Mouse (Mus musculus): ENCODE measurements around the gene Traf5.

Traf5 gene

DNA sequence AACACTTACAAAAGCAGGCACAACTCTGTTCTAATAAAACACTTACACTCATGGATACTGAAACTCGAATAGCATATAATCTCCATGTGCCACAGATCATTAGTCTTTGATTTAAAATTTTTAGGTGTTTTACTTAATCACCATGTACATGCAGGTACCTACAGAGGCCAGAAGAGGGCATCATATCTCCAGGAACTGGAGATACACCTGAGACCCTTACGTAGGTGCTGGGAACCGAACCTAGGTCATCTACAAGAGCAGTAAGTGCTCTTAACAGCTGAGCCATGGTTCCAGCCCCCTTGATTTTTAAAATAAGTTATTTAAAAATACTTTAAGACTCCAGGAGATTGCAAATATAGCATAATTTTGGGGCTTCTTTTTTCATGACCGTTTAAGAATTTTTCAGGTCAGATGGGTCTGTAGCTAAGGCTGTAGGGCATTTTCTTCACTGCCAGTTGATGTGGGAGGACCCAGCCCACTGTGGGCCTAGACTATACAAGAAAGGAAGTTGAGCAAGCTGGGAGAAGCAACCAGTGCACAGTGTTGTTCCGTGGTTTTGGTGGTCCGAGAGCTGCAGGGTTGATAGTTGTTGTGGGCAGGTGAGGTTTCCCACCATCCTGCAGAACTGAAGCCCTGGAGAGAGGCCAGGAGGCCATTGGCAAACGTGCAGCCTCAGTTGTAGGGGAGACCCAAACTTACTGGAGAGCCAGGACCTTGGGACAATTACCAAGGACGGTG is 29.0 kb downstream of the Traf5 start:
- peak; percentile 12 for DNase-seq (ENCODE audit: low read depth, low spot score)

DNA sequence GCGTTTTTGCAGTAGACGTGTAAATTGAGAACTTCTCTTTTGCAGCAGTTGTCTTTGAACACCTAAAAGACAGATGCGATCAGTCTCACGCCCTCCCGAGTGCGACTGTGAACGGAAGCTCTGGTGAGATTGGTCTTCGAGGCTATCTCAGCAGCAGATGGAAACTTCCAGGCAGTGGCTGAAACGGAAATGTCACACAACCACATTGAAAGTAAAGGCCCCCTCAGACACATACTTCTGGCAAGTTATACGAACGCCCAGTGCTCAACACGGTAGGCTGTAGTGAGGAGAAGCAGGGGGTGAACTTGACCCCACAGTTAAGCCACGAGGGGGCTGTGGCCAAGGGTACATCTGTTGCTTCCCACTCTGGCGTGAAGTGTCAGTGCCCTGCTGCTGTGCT is 29.7 kb downstream of the Traf5 start:
- DNase-seq (ENCODE audit: low read depth, low spot score) = no peak

DNA sequence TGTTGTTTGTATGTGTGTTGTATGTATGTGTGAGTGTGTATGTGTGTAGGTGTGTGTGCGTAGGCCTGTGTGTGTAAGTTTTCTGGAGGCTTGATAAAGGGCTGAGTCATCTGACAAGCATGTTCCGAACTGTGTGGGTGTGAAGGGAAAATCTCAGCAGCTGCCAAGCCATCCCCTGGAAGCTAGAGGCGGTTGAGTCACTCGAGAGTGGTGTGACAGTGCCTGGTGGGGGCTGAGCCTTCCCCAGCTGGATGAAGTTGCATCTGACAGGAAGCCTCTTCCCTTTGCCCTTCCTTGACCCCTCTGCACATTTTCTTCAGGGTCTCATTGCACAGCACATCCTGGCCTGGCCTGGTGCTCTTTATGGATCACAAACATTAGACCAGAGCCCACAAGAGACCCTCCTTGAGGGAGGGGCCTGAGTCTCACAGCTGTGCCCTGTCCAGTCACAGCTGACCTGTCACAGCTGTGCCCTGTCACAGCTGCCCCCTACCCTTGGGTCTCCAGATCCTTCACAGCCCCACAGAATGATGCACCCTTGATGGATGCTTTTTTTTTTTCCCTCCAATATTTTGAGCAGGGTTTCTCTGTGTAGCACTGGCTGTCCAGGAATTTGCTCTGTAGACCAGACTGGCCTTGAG is 30.6 kb downstream of the Traf5 start:
- DNase-seq (ENCODE audit: low read depth, low spot score) = no peak

DNA sequence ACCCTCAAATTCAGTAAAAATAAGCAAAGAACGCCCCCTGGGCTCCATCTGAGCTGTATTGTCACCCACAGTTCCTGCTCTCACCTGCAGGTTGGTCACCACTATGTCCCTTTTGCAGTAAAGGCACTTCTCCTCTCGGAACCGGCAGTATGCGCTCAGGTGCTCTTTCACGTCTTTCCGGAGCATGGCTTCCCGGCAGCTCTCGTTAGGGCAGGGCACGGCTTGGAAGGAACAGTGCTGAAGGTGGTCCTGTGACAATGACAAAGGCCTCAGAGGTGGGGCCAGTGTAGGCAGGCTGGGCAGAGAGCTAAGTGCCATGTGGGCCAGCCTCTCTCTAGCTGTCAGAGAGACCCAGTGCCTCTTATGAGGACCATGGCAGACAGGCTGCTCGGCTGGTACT is 33.4 kb downstream of the Traf5 start:
- DNase-seq (ENCODE audit: low read depth, low spot score) = peak; percentile 10

DNA sequence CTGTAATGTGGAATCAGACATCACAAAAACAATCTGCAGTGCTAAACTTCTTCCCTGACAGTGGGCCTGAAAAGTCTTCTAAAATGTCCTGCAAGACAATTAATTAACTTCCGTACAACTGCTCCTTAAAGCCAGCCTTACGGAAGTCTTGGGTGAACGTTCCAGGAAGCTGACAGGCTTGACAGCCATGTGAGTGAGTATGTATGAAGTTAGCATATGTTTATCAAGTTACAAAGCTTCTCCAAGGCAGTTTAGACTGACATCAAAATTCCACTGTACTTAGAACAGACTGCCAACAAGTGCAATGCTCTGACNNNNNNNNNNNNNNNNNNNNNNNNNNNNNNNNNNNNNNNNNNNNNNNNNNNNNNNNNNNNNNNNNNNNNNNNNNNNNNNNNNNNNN is 38.6 kb downstream of the Traf5 start:
- DNase-seq (ENCODE audit: low read depth, low spot score) = no peak

DNA sequence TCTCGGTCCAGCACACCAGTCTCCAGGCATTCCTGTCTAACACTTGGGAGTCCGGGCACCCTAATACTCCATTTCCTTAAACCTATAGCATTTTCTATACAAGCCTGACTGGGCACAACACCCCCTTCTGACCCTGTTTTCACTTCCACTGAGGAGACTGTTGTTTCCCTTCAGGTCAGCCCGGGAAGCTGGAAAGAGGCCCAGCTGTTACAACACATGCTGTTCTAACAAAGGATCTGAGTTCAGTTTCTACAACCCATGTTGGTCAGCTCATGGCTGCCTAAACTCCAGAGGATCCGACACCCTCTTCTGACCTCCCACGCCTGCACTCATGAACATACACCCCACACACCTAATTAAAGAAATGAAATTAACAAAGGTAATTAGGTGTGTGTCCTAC is 39.4 kb downstream of the Traf5 start:
- no peak for DNase-seq (ENCODE audit: low read depth, low spot score)

DNA sequence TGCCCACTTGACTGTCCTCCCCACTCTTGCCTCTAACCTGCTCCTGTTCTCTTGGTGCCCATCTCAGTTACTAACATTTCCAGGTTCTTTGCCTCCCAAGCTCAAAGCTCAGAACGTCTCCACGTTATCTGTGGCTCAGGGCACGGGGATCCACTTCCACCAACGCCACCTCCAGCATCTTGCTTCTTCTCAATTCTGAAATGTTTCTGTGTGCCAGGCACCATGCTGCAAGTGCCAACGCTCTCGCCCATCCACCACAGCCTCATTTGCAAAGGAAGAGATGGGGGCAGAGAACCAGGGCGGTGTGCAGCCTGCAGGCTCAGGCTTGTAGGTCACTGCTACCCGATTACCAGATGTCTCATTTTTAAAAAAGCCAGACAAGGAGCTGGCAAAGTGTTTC is 39.9 kb downstream of the Traf5 start:
- DNase-seq (ENCODE audit: low read depth, low spot score) = no peak

DNA sequence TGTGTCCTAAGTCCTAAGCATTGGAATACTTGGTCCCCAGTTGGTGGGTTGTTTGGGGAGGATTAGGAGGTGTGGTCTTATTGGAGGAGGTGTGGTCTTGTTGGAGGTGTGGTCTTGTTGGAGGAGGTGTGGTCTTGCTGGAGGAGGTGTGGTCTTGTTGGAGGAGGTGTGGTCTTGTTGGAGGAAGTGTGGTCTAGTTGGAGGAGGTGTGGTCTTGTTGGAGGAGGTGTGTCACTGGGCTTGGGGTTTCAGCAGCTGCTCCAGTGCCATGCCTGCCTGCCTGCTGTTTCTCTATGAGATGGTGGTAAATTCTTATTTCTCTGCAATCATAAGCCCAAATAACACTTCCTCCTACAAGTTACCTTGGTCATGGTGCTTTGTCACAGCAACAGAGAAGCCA is 93.3 kb downstream of the Traf5 start:
- peak; percentile 54 for DNase-seq (ENCODE audit: low read depth, low spot score)

DNA sequence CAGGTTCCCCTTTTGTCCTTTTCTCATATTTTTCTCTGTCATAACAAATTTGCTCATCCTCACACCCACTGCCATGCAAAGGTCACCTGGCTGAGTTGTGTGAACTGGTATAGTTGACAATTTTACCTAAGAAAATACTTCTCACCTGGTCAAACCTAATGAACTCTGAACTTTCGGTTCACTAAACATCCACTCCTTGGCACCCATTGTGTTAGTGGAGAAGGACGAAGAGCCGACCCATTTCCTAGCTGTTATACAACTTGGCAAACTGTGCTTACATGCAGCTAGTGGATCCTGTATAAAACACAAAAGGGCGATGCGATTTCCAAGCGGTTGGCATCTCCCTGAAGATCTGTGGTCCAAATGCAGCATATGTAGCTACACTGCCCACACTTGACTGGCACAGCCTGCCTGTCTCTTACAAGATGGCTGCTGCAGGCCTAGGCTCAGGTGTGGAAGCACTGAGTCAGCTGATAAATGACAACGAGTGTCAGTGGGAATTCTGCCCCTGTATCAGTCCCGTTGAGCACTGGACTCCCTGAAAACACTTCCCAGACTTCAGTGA is 95.7 kb downstream of the Traf5 start:
- DNase-seq (ENCODE audit: low read depth, low spot score) = no peak

DNA sequence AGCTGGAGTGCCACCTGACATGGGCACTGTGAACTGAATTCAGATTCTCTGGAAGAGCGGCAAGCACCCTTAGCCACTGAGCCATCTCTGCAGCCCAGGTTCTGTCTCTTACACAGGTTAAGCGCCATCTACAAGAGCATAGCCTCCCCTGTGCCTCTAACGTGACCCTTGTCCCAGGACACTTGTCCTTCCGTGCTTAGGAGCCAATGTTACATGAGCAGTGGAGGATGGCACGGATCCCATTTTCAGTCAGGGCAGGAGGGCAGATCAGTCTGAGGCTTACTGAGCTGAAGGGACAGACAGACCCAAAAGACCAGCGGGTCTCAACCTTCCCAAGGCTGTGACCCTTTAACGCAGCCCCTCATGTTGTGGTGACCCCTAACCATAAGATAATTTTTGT is 96.4 kb downstream of the Traf5 start:
- DNase-seq (ENCODE audit: low read depth, low spot score) = no peak

DNA sequence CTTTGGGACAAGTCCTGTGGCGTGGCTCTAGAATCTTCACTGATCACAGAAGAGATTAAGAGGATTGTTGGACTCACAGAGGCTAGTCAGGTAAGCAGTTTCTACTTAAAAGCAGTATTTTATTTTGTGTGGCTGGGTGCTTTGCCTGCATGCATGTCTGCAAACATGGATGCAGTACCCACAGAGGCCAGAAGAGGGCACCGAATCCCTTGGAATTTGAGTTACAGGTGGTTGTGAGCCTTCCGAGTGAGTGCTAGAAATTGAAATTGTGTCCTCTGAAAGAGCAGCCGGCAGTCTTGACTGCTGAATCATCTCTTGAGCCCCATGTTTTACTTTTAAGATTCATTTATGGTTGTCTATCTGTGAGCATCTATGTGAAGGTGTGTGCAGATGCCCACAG is 96.9 kb downstream of the Traf5 start:
- peak; percentile 84 for DNase-seq (ENCODE audit: low read depth, low spot score)

DNA sequence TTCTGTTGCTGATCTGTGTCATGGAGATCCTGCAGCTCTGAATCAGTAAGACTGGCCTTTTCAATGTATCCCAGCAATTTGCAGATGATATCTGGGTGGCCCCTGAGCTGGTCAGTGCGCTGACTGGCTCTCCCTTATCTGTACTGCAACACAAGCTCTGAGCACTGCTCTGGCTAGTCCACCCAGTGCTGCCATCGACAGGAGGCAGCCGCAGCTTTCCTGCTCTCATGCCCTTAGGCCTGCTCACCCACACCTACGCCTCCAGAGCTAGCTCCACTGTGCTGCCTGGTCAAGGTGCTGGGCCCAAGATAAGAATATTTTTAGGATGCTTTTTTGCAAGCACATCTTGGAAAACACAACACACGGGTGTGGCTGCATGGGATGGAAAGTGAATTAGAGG is 97.9 kb downstream of the Traf5 start:
- DNase-seq (ENCODE audit: low read depth, low spot score) = no peak

DNA sequence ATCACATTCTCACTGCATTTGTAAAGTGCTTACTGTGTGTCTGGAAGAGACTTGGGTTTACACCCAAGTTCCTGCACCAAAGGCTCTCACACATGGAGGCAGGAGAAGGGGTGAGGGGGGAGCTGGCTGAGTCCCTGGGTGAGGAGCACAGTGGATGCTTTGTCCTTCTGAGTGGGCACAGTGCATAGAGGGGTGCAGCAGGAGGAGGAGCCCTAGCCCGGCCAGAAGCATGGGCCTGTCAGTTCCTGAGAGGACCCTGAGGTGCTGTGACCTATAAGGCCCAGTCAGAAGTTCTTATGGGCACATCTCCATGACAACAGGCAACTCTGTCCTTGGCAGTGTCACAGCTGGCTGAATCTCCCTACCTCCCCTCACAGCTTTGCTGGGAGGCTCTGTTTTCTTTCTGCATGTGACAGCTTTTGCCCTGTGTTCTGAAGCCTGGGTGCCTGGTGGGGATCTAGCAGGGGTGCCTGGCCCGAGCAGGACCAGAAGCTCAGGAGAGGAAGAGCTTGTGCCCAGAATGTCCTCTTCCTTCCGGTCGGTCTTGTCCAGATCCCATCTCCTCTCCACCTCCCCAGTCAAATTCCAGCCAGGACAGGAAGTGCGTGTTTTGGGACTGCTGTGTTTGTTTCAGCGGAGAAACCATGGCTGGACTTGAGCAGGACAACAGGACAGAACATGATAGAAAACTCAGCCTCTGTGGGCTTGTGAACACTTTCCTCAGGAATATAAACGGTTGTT is 100.1 kb downstream of the Traf5 start:
- no peak for DNase-seq (ENCODE audit: low read depth, low spot score)

DNA sequence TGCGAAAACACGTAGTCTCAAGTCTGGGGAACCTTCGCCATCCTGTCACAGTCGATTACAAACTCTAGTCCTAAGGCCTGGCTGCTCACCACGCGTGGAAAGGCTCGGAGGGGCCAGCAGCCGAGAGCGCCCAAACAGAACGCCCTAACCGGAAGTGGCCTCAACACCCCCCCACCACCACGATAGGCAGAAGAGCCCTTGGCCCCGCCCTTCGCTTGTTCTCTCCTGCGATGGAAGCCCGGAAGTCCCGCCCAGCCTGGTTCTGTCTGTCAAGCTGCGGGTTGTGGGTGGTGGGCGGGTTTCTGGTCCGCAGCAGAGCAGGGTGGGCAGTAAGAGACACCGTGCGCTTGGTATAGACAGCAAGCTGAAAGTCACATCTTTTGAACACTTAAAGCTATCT is 102.4 kb downstream of the Traf5 start:
- peak; percentile 95 for DNase-seq (ENCODE audit: low read depth, low spot score)

DNA sequence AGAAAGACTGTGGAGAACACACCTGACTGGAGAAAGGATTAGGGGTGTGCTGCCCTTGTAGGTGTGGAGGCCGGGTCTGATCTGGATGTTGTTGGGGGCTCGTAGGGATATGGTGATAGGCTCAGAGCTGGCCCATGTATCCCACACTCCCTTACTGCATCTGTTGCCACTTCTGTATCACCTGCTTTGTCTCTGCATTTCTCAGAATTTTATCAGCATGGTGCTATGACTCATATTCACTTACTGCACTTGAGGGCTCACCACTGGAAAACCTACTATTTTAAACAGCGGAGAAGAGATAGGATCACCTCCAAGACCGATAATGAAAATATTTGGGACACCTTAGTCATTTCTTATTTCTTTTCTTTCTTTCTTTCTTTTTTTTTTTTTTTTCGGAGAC is 103.3 kb downstream of the Traf5 start:
- DNase-seq (ENCODE audit: low read depth, low spot score) = no peak

DNA sequence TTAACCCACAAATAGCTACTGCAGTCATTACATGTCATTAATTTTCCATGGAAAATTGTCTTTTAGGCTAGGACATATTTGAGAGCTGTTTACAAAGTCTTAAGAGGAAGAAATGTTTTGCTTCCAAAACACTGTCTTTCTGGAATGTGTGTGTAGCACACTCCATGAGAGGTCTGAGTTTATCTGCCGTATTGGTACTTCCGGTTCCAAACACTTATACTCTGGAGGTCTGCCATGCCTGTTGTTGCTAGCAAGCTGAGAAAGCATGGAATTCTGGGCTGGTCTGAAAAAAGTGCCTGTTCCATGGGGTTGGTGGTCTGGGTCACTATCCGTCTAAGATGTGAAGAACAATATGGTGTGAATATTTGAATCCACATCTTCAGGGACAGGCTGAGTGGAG is 103.7 kb downstream of the Traf5 start:
- no peak for DNase-seq (ENCODE audit: low read depth, low spot score)

DNA sequence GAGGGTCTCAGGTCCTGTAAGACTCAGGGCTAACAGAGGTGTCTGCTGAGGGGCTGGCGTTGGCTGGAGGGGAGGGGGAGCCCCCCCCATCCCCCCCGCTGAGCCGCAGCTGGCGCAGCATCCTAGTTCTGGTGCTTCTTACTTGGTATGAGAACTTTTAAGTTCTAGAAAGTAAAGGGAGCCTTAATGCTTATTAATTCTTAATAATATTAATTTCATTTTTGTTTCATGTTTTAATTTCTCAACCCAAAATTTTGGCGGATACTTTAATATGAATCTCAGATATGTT is 104.9 kb downstream of the Traf5 start:
- no peak for DNase-seq (ENCODE audit: low read depth, low spot score)

DNA sequence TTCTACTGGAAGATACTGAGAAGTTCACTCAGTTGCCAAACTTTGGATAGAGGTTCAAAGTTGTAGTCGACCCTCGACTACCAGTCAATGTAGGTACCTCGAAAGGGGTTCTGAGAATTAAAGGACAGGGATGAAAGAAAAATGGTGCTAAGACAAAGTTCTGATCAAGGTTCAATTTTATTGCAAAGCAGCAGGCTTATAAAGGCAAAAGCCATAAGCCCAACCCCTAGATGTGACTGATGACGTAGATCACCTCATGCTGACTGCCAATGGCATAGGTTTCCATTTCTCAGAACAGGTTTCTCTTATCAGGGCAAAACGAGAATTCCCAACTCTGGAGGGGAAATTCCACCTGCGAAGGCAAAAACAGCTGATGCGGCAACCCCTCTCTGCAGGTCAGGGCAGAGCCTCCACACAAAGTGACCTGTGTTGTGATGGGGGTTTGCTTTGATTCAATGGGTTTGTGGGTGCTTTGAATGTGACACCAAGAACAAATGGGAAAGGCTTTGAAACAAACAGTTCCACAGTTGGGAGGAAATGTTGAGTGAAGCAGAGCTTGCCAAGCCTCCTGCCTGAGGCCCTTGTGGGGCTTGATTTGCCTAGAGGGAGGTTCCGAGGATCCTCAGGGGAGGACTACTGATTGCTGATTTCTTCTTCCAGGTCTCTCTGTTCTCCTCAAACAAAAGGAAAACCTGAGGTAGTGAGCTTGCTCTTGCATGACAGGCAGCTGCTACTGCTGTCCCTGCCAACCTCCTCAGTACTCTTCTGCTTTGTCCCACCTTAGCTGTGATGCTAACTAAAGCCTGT is 105.5 kb downstream of the Traf5 start:
- no peak for DNase-seq (ENCODE audit: low read depth, low spot score)

DNA sequence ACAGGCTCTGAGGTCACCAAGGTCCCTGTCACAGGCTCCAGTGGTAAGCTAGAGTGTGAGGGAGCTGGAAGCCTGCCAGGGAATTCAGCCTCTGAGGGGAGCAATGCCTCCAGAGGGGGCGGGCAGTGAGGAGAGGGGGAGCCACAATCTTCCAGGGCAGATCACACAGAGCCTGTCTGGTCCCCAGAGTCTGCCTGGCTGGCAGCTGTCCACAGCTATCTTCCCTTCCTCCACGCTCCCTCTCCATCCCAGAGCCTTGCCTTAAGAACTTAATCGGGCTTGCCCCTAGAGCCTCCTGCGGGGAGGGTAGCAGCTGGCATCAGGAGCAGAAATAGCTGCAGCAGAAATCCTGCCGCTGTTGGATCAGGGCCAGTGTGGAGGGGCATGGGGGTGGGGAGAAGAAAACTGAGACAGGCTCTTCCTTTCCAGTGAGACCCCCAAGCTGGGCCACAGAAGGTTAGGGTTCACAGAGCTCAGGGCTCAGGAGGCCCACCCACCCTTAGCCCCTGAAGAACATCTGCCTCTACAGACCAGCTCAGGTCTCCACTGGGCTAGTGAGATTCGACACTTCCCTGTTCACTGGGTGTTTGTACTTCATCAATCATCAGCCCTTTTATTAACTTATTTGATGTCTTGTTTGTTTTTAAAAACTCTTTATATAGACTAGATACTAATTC is 110.8 kb downstream of the Traf5 start:
- no peak for DNase-seq (ENCODE audit: low read depth, low spot score)

DNA sequence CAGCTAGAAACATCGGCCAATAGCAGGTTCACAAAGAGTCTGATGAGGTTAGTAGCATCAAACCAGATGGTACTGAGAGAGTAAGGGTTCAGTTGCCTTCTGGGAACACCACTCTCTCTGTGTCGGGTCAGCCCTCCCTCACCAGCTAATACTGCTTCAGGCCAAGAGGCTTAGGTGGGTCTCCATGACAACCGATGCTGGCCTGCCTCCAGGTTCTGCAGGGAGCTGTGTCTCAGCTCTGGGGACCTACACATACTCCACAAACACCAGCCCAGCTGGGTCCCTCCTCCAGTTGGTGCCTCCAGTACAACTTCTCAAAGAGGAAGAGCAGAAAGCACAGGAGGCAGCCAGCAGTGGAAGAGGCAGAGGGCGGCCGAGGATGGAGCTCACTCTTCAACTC is 115.2 kb downstream of the Traf5 start, which contains the start of gene Rd3:
Gene Rd3, plus strand, starts transcription at position 184 of the 400 bp plus-strand sequence.
- DNase-seq (ENCODE audit: low read depth, low spot score) = peak; percentile 31
